Mouse (Mus musculus) olfactory bulb, adult 2 months (tissue): ENCODE data around the gene Tmem191c.

Experiments used
- CTCF ChIP-seq: fragments of 200-500 bp; IDR thresholded peaks from 2 replicates; pipeline ENCODE4 v1.5.1; 2012; ENCODE audit warnings: low read depth, mild to moderate bottlenecking, low read length, moderate library complexity; ENCODE audit not compliant: insufficient read depth
- POLR2A ChIP-seq: fragments of 200-500 bp; IDR thresholded peaks from 2 replicates; pipeline ENCODE4 v1.6.1; 2012; ENCODE audit warnings: mild to moderate bottlenecking, low read depth, low read length, moderate library complexity; ENCODE audit not compliant: insufficient read depth

- TF ChIP-seq CTCF = no peak
- no peak for TF ChIP-seq POLR2A
These were observed 15.1 kb downstream of the Tmem191c start for GRCm38 (mm10) chr16:17291016-17291415.
